Mouse (Mus musculus) liver, embryonic 12.5 days (tissue): ENCODE results near the gene Washc3. TPM values are rescaled to one million over a fixed set of nuclear protein-coding genes. Genes with fewer than 3 reads are reported as not detected.

Experiments used
- ATAC-seq: fragments of 200-750 bp; cut with Nextera tagmentation; 2 replicates; pipeline ENCODE4 v1.8.0; 2017; ENCODE audit warnings: moderate number of reproducible peaks, mild to moderate bottlenecking, moderate library complexity
- H3K27ac ChIP-seq: fragments of 300-500 bp; sonication (generic); 2 replicates; pipeline ENCODE4 v1.5.1; 2016; ENCODE audit warnings: mild to moderate bottlenecking
- H3K27me3 ChIP-seq: fragments of 300-500 bp; sonication (generic); replicated peaks from 2 replicates; pipeline ENCODE4 v1.6.1; 2016; ENCODE audit warnings: mild to moderate bottlenecking, moderate library complexity
- H3K36me3 ChIP-seq: fragments of 300-500 bp; sonication (generic); 2 replicates; pipeline ENCODE4 v1.6.1; 2016; ENCODE audit warnings: mild to moderate bottlenecking, moderate library complexity
- H3K4me1 ChIP-seq: fragments of 300-500 bp; sonication (generic); 2 replicates; pipeline ENCODE4 v1.6.1; 2016
- H3K4me2 ChIP-seq: fragments of 300-500 bp; sonication (generic); 2 replicates; pipeline ENCODE4 v1.6.1; 2016; ENCODE audit warnings: mild to moderate bottlenecking, moderate library complexity
- H3K4me3 ChIP-seq: fragments of 300-500 bp; sonication (generic); 2 replicates; pipeline ENCODE4 v1.5.1; 2016; ENCODE audit warnings: mild to moderate bottlenecking, moderate library complexity
- H3K9ac ChIP-seq: fragments of 300-500 bp; sonication (generic); 2 replicates; pipeline ENCODE4 v1.6.1; 2016; ENCODE audit warnings: mild to moderate bottlenecking, moderate library complexity
- H3K9me3 ChIP-seq: fragments of 300-500 bp; sonication (generic); replicated peaks from 2 replicates; pipeline ENCODE4 v1.6.1; 2016; ENCODE audit warnings: mild to moderate bottlenecking, moderate library complexity
- WGBS: fragments of 180-500 bp; shearing (Covaris S2); methylation state at CpG from one replicate; pipeline ENCODE4 v1.1.7; 2016; ENCODE audit not compliant: insufficient replicate concordance; 5-methylcytosine and 5-hydroxymethylcytosine counted together
- polyA plus RNA-seq: library from polyadenylated mRNA; unstranded; fragments of >200 nt; fragmentation: Nextera tagmentation; extraction: Ambion mirVana; gene quantifications from 2 replicates; pipeline ENCODE4 v1.2.1, GENCODE M21; 2016

Gene Washc3
- polyA plus RNA-seq, 1 experiment from 2014 or later = 36.0 TPM

DNA sequence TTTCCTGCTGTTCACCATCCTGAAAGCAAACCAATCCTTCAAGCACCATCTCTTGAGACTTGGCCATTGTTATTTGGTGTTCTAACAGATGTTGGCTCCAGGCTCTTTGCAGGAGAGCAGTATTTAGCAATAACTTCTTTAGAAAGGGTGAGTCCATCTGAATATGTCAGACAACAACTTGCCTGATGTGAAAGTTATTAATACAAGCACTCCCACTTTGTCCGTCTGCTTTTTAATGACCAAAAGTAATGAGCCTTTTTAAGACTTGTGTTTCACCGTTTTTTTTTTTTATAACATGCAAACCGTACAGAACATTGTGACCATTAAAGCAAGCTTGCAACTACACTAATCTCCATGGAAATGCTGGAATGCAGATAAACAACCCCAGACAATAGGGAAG is 60.3 kb downstream of the Washc3 start:
- Histone ChIP-seq H3K4me2 (no peak overlapping the region), H3K27me3 (no peaks in the 10 kb centered on the region), H3K27ac (no peak overlapping the region), H3K36me3 (no peaks in the 10 kb centered on the region), H3K9me3 (no peaks in the 10 kb centered on the region), H3K4me1 (no peaks in the 10 kb centered on the region), H3K9ac (no peak overlapping the region), H3K4me3 (no peak overlapping the region)
- no peak for ATAC-seq
- 62% methylated on average over 3 of the region's 3 CpGs for WGBS

DNA sequence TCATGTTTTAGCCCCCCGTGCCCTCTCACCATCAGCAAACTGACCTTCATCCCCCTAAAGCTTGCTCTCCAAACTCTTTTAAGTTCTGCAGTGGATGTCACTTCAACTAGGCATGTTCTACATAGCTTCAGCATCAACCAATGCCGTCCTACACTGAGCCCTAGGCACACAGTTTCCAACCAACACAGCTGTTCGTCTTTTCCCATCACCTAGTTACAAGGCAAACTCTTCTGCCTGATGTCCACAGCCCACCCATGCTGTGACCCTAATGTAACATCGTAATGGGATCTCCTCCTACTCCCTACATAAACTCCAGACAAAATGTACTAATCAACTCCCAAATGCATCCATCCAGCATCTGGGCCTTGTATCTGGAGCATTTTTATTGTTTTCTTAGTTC is 62.5 kb downstream of the Washc3 start:
- WGBS = 65% methylated on average over 4 of the region's 4 CpGs
- ATAC-seq = no peak
- H3K36me3 ChIP-seq = no peaks in the 10 kb centered on the region
- H3K9me3 ChIP-seq = no peaks in the 10 kb centered on the region
- no peak overlapping the region for H3K4me2 ChIP-seq
- no peak overlapping the region for H3K9ac ChIP-seq
- no peak overlapping the region for H3K27ac ChIP-seq
- H3K27me3 ChIP-seq = no peaks in the 10 kb centered on the region
- no peaks in the 10 kb centered on the region for H3K4me1 ChIP-seq
- H3K4me3 ChIP-seq = no peak overlapping the region

DNA sequence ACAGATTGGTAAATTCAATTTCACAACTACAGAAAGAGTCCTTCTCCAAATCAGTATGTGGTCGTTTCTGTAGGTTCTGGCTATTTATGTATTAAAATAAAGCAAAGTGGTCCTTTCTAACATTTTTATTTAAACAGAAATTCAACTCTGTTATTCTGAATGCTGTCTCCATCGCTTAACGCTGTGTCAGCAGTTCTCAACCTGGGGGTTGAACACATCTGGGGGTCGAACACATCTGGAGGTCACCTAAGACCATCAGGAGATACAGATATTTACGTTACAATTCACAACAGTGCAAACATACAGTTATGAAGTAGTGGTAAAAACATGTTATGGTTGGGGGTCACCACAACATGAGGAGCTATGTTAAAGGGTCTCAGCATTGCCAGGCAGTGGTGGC is 73.2 kb downstream of the Washc3 start:
- H3K4me3 ChIP-seq = no peak overlapping the region
- WGBS = 71% methylated on average over 5 of the region's 5 CpGs
- H3K4me1 ChIP-seq = no peaks in the 10 kb centered on the region
- no peaks in the 10 kb centered on the region for H3K36me3 ChIP-seq
- H3K9ac ChIP-seq = no peak overlapping the region
- H3K9me3 ChIP-seq = no peaks in the 10 kb centered on the region
- no peaks in the 10 kb centered on the region for H3K27me3 ChIP-seq
- H3K4me2 ChIP-seq = no peak overlapping the region
- no peak for ATAC-seq
- no peak overlapping the region for H3K27ac ChIP-seq

DNA sequence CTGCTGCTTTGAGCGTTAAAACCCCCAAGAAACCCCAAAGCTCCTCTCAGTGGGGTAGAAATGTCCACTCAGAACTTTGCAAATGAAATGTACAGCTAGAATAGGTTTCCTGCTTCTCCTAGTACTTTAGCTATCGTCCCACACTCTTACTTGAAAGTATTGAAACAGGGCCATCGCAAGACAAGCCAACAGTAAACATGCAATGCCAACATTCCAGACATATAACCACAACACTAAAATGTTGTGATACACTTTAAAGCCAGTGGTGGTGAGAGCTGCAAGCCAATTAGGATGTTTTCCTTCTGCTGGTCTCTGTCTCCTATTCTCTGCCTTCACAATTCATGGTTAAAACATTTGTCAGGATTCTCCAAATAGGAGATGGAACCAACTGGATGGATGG is 80.8 kb downstream of the Washc3 start:
- Histone ChIP-seq H3K9me3 (no peaks in the 10 kb centered on the region), H3K9ac (no peak overlapping the region), H3K27me3 (no peaks in the 10 kb centered on the region), H3K4me1 (no peaks in the 10 kb centered on the region), H3K4me3 (no peak overlapping the region), H3K4me2 (no peak overlapping the region), H3K27ac (no peak overlapping the region), H3K36me3 (no peaks in the 10 kb centered on the region)
- ATAC-seq = no peak
- WGBS = 81% methylated on average over 3 of the region's 3 CpGs

DNA sequence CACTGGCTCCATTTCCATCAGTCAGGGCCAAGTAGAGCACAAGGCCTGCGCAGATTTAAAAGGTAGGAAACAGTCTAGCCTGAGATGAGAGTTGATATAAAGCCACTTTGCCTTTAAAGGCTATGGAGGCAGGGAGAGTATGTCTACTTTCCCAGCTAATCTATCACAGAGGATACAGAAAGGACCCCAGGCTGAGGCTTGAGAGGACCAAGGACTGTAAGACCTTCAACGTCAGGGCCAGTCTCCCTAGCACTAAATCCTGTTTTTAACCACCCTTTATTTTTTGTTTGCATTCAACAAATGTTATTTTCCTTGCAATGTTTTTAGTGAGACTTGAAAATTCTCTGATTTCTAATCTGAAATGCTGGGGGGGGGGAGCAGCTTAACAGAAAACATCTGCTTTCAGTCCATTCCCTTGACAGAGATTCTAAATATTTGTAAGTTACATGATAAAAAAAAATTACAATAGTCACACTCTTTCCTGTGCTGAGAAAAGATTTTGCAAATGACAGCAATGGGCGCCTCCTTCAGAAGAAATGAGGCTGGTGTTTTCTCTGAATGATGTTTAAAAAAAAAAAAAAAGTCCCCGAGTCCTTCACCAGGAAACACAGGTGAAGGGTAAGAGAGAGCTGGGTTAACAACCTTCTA is 83.6 kb downstream of the Washc3 start:
- no peak overlapping the region for H3K4me2 ChIP-seq
- no peak overlapping the region for H3K9ac ChIP-seq
- no peaks in the 10 kb centered on the region for H3K36me3 ChIP-seq
- WGBS = 61% methylated on average over 4 of the region's 4 CpGs
- H3K4me3 ChIP-seq = no peak overlapping the region
- no peak overlapping the region for H3K27ac ChIP-seq
- H3K27me3 ChIP-seq = no peaks in the 10 kb centered on the region
- no peaks in the 10 kb centered on the region for H3K9me3 ChIP-seq
- no peaks in the 10 kb centered on the region for H3K4me1 ChIP-seq
- ATAC-seq = no peak

DNA sequence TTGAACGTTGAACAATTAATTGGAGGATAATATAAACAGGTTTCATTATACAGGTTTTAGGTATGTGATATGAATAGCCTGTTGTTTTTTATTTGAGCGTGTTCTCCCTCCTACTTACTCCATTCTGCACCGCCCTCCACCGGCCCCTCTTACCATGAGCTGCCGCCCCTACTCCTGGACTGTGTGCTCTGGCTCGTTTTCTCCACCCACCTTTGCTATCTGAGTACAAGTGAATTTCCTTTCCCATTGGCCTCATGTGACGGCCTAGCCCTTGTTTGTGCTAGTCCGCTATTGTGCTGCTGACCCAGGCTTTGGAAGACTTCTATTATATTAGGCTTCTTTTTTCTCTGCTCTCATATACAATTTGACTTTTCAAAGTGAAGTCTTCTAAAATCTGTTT is 86.4 kb downstream of the Washc3 start:
- Histone ChIP-seq H3K9ac (no peak overlapping the region), H3K27me3 (no peaks in the 10 kb centered on the region), H3K9me3 (no peaks in the 10 kb centered on the region), H3K4me1 (no peaks in the 10 kb centered on the region), H3K4me2 (no peak overlapping the region), H3K36me3 (no peaks in the 10 kb centered on the region), H3K27ac (no peak overlapping the region), H3K4me3 (no peak overlapping the region)
- no peak for ATAC-seq
- WGBS = 62% methylated on average over 8 of the region's 8 CpGs

DNA sequence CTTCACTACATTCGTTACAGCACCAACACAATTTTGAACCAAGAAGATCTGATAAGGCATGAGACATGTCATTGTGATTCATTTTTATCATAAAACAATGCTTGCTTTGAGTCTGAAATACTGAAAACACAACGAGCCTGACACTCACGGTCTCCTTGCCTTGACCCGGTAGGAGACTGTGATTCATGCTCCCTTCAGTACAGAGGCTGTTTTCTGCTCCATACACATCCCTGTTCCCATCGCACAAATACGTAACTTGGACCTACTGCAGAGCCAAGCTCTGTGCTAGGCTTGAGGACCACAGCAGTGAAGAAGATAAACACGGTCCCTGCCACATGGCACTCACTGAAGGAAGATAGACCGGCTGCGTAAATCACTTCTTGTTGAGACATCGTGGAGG is 87.2 kb downstream of the Washc3 start:
- Histone ChIP-seq H3K9me3 (no peaks in the 10 kb centered on the region), H3K27ac (no peak overlapping the region), H3K9ac (no peak overlapping the region), H3K4me1 (no peaks in the 10 kb centered on the region), H3K36me3 (no peaks in the 10 kb centered on the region), H3K27me3 (no peaks in the 10 kb centered on the region), H3K4me3 (no peak overlapping the region), H3K4me2 (no peak overlapping the region)
- WGBS = 72% methylated on average over 10 of the region's 10 CpGs
- no peak for ATAC-seq

DNA sequence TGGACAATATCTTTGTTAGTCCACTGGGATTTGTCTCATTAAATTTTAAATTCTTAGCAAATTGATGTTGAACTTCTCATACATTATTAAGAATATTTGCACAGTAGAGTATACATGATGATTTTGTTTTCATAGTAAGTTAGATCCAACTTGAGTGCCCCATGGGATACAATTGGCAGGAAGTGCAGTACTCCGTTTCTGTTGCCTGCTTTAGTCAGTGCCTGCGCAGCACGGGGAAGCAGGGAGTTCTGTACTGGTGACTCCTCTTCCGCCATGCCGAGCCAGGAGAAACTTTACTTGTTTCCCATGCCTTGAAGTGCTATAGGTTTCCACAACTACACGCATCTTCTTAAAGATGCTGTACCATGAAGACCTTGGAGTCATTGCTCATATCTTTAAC is 94.2 kb downstream of the Washc3 start:
- Histone ChIP-seq H3K4me3 (no peak overlapping the region), H3K9me3 (no peaks in the 10 kb centered on the region), H3K9ac (no peak overlapping the region), H3K27me3 (no peaks in the 10 kb centered on the region), H3K4me1 (no peaks in the 10 kb centered on the region), H3K36me3 (no peaks in the 10 kb centered on the region), H3K4me2 (no peak overlapping the region), H3K27ac (no peak overlapping the region)
- no peak for ATAC-seq
- 71% methylated on average over 6 of the region's 6 CpGs for WGBS

Other genes with a start within 250 kb of the Washc3 start
- 0.77 and 1.0 TPM in 2 replicates for gene Pmch, start 110.0 kb upstream of the Washc3 start, polyA plus RNA-seq
- gene Parpbp, start 54.2 kb upstream of the Washc3 start, polyA plus RNA-seq = 17.1 and 17.4 TPM in 2 replicates
- 65.6 and 67.5 TPM in 2 replicates for gene Nup37, start 54.1 kb upstream of the Washc3 start, polyA plus RNA-seq
- gene Dram1, start 178.0 kb downstream of the Washc3 start, polyA plus RNA-seq = 0.64 and 0.86 TPM in 2 replicates
- gene Gnptab, start 178.0 kb downstream of the Washc3 start, polyA plus RNA-seq = 7.3 and 8.2 TPM in 2 replicates